Mouse (Mus musculus): ENCODE results near the gene Ahcyl2.

GRCm38 (mm10) chr6:29873654-29874053, 105.8 kb downstream of the Ahcyl2 start:
- TF ChIP-seq CTCF (IDR thresholded peaks at IDR 0.05; ENCODE audit: insufficient read depth, low read length) (no peak), POLR2A (IDR thresholded peaks at IDR 0.05; ENCODE audit: borderline replicate concordance, extremely low read depth, low read depth, low read length) (no peak)

Measured in lung, adult 2 months (tissue).